ENCODE assay signal across 9 mouse cellular contexts in genomic region chr15:103313495-103314095, GRCm38 (mm10). TPM values are rescaled to one million over a fixed set of nuclear protein-coding genes. Genes with fewer than 3 reads are reported as not detected.
DNase-seq lines count a peak whose midpoint lies in the region; ATAC-seq lines count a peak whose summit lies in the region.
"Had no signal": no experiment of that assay in that cellular context is flagged by ENCODE, and none has a peak within 500 bp of the region (broad histone marks: within the 10 kb centered on the region; RNA-seq: fewer than 3 reads in every experiment).

No protein-coding gene starts in this region.

- peaks cover 36% of the 10 kb centered on the region for H3K4me1 ChIP-seq in embryonic facial prominence, embryonic 10.5 days
- H3K4me1 ChIP-seq in midbrain, embryonic 10.5 days: peaks cover 43% of the 10 kb centered on the region

- peak overlapping the region; percentile 52 for H3K4me3 ChIP-seq in embryonic facial prominence, embryonic 10.5 days
- H3K4me3 ChIP-seq in midbrain, embryonic 10.5 days: peak overlapping the region; percentile 50

- peaks cover 46% of the 10 kb centered on the region for H3K36me3 ChIP-seq in embryonic facial prominence, embryonic 10.5 days (replicated peaks)
- peaks cover 38% of the 10 kb centered on the region for H3K36me3 ChIP-seq in midbrain, embryonic 10.5 days

- intact Hi-C loops in heart, postnatal 14 days (cut with DNase I): no loop called here

- peak overlapping the region; percentile 69; the same call in 1 of the 2 replicates for H3K27ac ChIP-seq in embryonic facial prominence, embryonic 10.5 days (replicated peaks)
- H3K27ac ChIP-seq in midbrain, embryonic 10.5 days (replicated peaks): peak overlapping the region; percentile 75

- no peak for DNase-seq in cerebellum, adult 8-10 months
- DNase-seq in Muller cell, postnatal 12 days (ENCODE audit: inconsistent ontology term): peak; percentile 47
- DNase-seq in embryonic facial prominence, embryonic 10.5 days (ENCODE audit: low spot score): peak; percentile 67
- peak; percentile 38 to 69 for DNase-seq in heart, postnatal 14 days
- peak; percentile 65 to 74 for DNase-seq in kidney, postnatal 4 days
- DNase-seq in midbrain, embryonic 10.5 days (ENCODE audit: low spot score): peak; percentile 62
- DNase-seq in testis, postnatal 14 days (ENCODE audit: low spot score): peak; percentile 73

- H3K9me3 ChIP-seq in embryonic facial prominence, embryonic 10.5 days: no peaks in the 10 kb centered on the region
- H3K9me3 ChIP-seq in midbrain, embryonic 10.5 days (replicated peaks): no peaks in the 10 kb centered on the region

- ATAC-seq in cerebellum, adult (ENCODE audit: insufficient number of reproducible peaks, low FRiP score, low TSS enrichment): 0 out of 2 replicates have a peak, but pooled peaks have one; percentile 16
- ATAC-seq: Patski had no signal

- 23% methylated on average over 18 of the region's 18 CpGs for WGBS in embryonic facial prominence, embryonic 10.5 days
- WGBS in midbrain, embryonic 10.5 days: 9% methylated on average over 18 of the region's 18 CpGs

- H3K27me3 ChIP-seq in embryonic facial prominence, embryonic 10.5 days (replicated peaks; ENCODE audit: low read depth, poor library complexity, severe bottlenecking): peaks cover 34% of the 10 kb centered on the region
- H3K27me3 ChIP-seq in midbrain, embryonic 10.5 days (ENCODE audit: low read depth, poor library complexity, severe bottlenecking): peaks cover 32% of the 10 kb centered on the region
- H3K27me3 ChIP-seq: Patski had no signal

RNA-seq across cellular contexts. Expression of gene Gpr84, which starts 3.2 kb away (rescaled TPM):
- 0.16 and 0.29 TPM in 2 replicates for polyA plus RNA-seq in embryonic facial prominence, embryonic 10.5 days (2016; fragmentation: Nextera tagmentation; extraction: Ambion mirVana)
- not detected for total RNA-seq in heart, postnatal 14 days (2021)
- polyA plus RNA-seq in midbrain, embryonic 10.5 days (2016; fragmentation: Nextera tagmentation; extraction: Ambion mirVana): 0.32 and 0.47 TPM in 2 replicates
- polyA plus RNA-seq: Patski had no signal

RNA-seq across cellular contexts. Expression of gene Zfp385a, which starts 26.3 kb away (rescaled TPM):
- polyA plus RNA-seq in embryonic facial prominence, embryonic 10.5 days (2016; fragmentation: Nextera tagmentation; extraction: Ambion mirVana): 22.1 and 22.7 TPM in 2 replicates
- total RNA-seq in heart, postnatal 14 days (2021): 10 to 100 TPM; 16.6 to 18.4 TPM
- 24.3 and 25.5 TPM in 2 replicates for polyA plus RNA-seq in midbrain, embryonic 10.5 days (2016; fragmentation: Nextera tagmentation; extraction: Ambion mirVana)

RNA-seq across cellular contexts. Expression of gene Copz1, which starts 41.1 kb away (rescaled TPM):
- polyA plus RNA-seq in embryonic facial prominence, embryonic 10.5 days (2016; fragmentation: Nextera tagmentation; extraction: Ambion mirVana): 281 and 285 TPM in 2 replicates
- total RNA-seq in heart, postnatal 14 days (2021): 10 to 100 TPM; 58.9 to 63.6 TPM
- polyA plus RNA-seq in midbrain, embryonic 10.5 days (2016; fragmentation: Nextera tagmentation; extraction: Ambion mirVana): 288 and 291 TPM in 2 replicates

RNA-seq across cellular contexts. Expression of gene Itga5, which starts 53.0 kb away (rescaled TPM):
- 29.5 and 29.7 TPM in 2 replicates for polyA plus RNA-seq in embryonic facial prominence, embryonic 10.5 days (2016; fragmentation: Nextera tagmentation; extraction: Ambion mirVana)
- total RNA-seq in heart, postnatal 14 days (2021): 10 to 100 TPM; 61.1 to 70.4 TPM
- 26.1 and 26.4 TPM in 2 replicates for polyA plus RNA-seq in midbrain, embryonic 10.5 days (2016; fragmentation: Nextera tagmentation; extraction: Ambion mirVana)

RNA-seq across cellular contexts. Expression of gene Nfe2, which starts 55.4 kb away (rescaled TPM):
- polyA plus RNA-seq in embryonic facial prominence, embryonic 10.5 days (2016; fragmentation: Nextera tagmentation; extraction: Ambion mirVana): 4.7 and 5.9 TPM in 2 replicates
- under 1 TPM; 0.60 to 0.83 TPM for total RNA-seq in heart, postnatal 14 days (2021)
- polyA plus RNA-seq in midbrain, embryonic 10.5 days (2016; fragmentation: Nextera tagmentation; extraction: Ambion mirVana): 5.6 and 6.4 TPM in 2 replicates
- polyA plus RNA-seq: Patski had no signal
